Mouse (Mus musculus) spleen, adult 2 months (tissue): ENCODE results near the gene Gm38431. TPM values are rescaled to one million over a fixed set of nuclear protein-coding genes. Genes with fewer than 3 reads are reported as not detected.

Experiments used
- DNase-seq, 2 experiments: peaks; one replicate each; pipeline versions ENCODE4 v3.0.0 to v3.0.0-alpha.2; 2012 to 2021; ENCODE audit warnings: low spot score in 2 of 2, low read depth in 1 of 2
- H3K27ac ChIP-seq: fragments of 200-500 bp; 2 replicates; pipeline ENCODE4 v1.5.1; 2012; ENCODE audit warnings: low read length, inconsistent platforms; ENCODE audit not compliant: insufficient read depth
- H3K27me3 ChIP-seq: fragments of 200-500 bp; 2 replicates; pipeline ENCODE4 v1.6.1; 2012; ENCODE audit warnings: mild to moderate bottlenecking, moderate library complexity, low read length, inconsistent platforms; ENCODE audit not compliant: control insufficient read depth, insufficient read depth
- H3K36me3 ChIP-seq: fragments of 200-500 bp; 2 replicates; pipeline ENCODE4 v1.6.1; 2012; ENCODE audit warnings: mild to moderate bottlenecking, low read length, inconsistent platforms; ENCODE audit not compliant: control insufficient read depth, insufficient read depth
- H3K4me1 ChIP-seq: fragments of 200-500 bp; 2 replicates; pipeline ENCODE4 v1.6.1; 2011; ENCODE audit warnings: inconsistent platforms; ENCODE audit not compliant: control insufficient read depth, insufficient read depth, insufficient read length
- H3K4me3 ChIP-seq: fragments of 200-500 bp; 2 replicates; pipeline ENCODE4 v1.5.1; 2011; ENCODE audit warnings: mild to moderate bottlenecking, inconsistent platforms; ENCODE audit not compliant: insufficient read depth, insufficient read length; ENCODE audit errors: extremely low read depth
- CTCF ChIP-seq: fragments of 200-500 bp; IDR thresholded peaks from 2 replicates; pipeline ENCODE4 v1.5.1; 2011; ENCODE audit warnings: mild to moderate bottlenecking, inconsistent platforms; ENCODE audit not compliant: insufficient read depth, insufficient read length, insufficient replicate concordance; ENCODE audit errors: extremely low read depth
- POLR2A ChIP-seq: fragments of 200-500 bp; IDR thresholded peaks from 2 replicates; pipeline ENCODE4 v1.6.1; 2011; ENCODE audit warnings: low read depth, low read length, inconsistent platforms
- WGBS: fragments of 180-500 bp; shearing (Covaris S2); methylation state at CpG from one replicate; pipeline ENCODE4 v1.1.7; 2018; 5-methylcytosine and 5-hydroxymethylcytosine counted together
- polyA plus RNA-seq: library from polyadenylated mRNA; depleted of rRNA; stranded (reverse); fragments of >200 nt; gene quantifications from 2 replicates; pipeline ENCODE4 v1.2.3, GENCODE M21; 2012

The Gm38431 gene
- polyA plus RNA-seq, 1 experiment: 5.2 TPM

DNA sequence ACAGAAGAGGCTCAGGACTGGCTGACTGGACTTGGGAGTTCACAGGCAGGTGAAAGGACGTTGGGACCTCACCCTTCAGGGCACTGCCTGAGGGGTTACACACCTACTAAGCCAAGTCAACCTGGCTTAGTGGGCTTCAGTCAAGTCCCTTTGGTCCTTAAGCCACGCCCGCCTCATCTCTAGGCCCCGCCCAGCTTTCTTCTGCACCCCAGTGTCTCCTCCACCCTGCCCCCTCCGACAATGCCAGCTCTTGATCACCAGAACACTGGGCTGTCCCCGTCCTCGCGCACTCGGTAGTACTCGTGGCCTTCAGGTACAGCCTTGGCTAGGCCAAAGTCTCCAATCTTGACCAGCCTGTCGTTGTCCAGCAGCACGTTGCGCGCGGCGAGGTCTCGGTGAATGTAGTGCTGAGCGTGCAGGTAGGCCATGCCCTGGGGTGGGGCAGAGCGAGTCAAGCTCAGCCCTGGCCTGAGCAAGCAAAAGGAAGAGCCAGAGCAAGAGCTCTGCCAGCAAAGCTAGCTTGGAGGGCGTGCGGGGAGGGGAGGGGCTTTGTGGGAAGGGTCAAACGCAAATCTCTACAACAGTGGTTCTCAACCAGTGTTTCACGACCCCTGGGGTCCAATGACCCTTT is 15.9 kb upstream of the Gm38431 start:
- no peaks in the 10 kb centered on the region for H3K4me1 ChIP-seq
- no peak overlapping the region for H3K4me3 ChIP-seq
- no peak for DNase-seq
- no peaks in the 10 kb centered on the region for H3K27me3 ChIP-seq
- H3K36me3 ChIP-seq: peaks cover 12% of the 10 kb centered on the region
- H3K27ac ChIP-seq: no peak overlapping the region
- WGBS: 89% methylated on average over 23 of the region's 23 CpGs
- no peak for TF ChIP-seq POLR2A
- TF ChIP-seq CTCF: no peak

- Histone ChIP-seq H3K27ac (peak overlapping the region; percentile 32; the same call in 1 of the 2 replicates), H3K36me3 (peaks cover 12% of the 10 kb centered on the region), H3K27me3 (no peaks in the 10 kb centered on the region), H3K4me3 (no peak overlapping the region), H3K4me1 (no peaks in the 10 kb centered on the region)
- 78% methylated on average over 5 of the region's 5 CpGs for WGBS
- DNase-seq: no peak
- TF ChIP-seq CTCF: no peak
- TF ChIP-seq POLR2A: no peak
These were observed 14.2 kb upstream of the Gm38431 start for GRCm38 (mm10) chr9:21105760-21106564.

- TF ChIP-seq POLR2A (no peak), CTCF (no peak)
- Histone ChIP-seq H3K27ac (no peak overlapping the region), H3K36me3 (peaks cover 10% of the 10 kb centered on the region), H3K4me3 (no peak overlapping the region), H3K27me3 (no peaks in the 10 kb centered on the region), H3K4me1 (no peaks in the 10 kb centered on the region)
- DNase-seq: no peak
- WGBS: 90% methylated on average over 6 of the region's 6 CpGs
These were observed 13.0 kb upstream of the Gm38431 start for GRCm38 (mm10) chr9:21104814-21105213.

DNA sequence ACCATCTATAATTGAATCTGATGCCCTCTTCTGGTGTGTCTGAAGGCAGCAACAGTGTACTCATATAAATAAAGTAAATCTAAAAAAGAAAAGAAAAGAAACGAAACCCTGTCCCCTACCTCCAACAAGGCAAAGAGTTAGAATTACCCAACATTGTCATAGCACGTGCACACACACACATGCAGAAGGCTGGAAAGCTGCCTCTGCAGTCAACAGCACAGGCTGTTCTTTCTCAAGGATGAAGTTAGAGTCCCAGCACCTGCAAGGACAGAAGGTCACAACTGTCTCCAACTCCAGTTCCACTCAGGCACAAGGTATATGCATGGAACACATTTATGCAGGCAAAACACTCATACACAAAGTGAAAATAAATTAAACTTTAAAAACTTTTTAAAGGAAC is 10.3 kb upstream of the Gm38431 start:
- H3K36me3 ChIP-seq: 0 out of 2 replicates have a peak, but pooled peaks cover 2% of the 10 kb centered on the region
- TF ChIP-seq POLR2A: no peak
- no peak for TF ChIP-seq CTCF
- H3K27me3 ChIP-seq: no peaks in the 10 kb centered on the region
- no peaks in the 10 kb centered on the region for H3K4me1 ChIP-seq
- H3K27ac ChIP-seq: no peak overlapping the region
- no peak overlapping the region for H3K4me3 ChIP-seq
- DNase-seq: no peak
- 92% methylated on average over 2 of the region's 2 CpGs for WGBS

GRCm38 (mm10) chr9:21100447-21101161 is 8.8 kb upstream of the Gm38431 start:
- Histone ChIP-seq H3K27ac (no peak overlapping the region), H3K4me1 (no peaks in the 10 kb centered on the region), H3K27me3 (no peaks in the 10 kb centered on the region), H3K4me3 (no peak overlapping the region), H3K36me3 (0 out of 2 replicates have a peak, but pooled peaks cover 2% of the 10 kb centered on the region)
- WGBS: 16% methylated on average over 15 of the region's 15 CpGs
- no peak for DNase-seq
- TF ChIP-seq CTCF (no peak), POLR2A (no peak)

DNA sequence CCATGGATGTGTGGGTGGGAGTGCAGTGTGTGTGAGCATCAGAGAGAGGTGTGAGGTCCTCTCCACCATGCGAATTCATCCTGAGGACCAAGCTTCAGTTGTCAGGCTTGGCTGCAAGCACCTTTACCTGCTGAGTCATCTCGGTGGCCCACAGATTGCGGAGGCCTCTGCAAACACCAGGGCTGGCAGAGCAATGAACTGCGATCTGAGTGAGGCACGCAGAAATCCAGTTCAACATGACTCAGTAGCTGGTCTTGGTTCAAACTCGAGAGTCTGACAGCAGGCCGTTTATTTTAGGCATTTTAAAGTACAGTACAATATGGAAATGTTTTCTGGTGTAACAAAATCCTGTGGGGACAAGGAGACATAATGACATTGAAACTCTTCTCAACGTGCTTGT is 6.0 kb upstream of the Gm38431 start:
- no peaks in the 10 kb centered on the region for H3K4me1 ChIP-seq
- no peaks in the 10 kb centered on the region for H3K36me3 ChIP-seq
- TF ChIP-seq POLR2A: no peak
- TF ChIP-seq CTCF: no peak
- 74% methylated on average over 8 of the region's 8 CpGs for WGBS
- no peak for DNase-seq
- H3K4me3 ChIP-seq: no peak overlapping the region
- no peaks in the 10 kb centered on the region for H3K27me3 ChIP-seq
- no peak overlapping the region for H3K27ac ChIP-seq
